Mouse (Mus musculus) frontal cortex, adult (tissue): ENCODE measurements around the gene B3gnt9.

Experiments used
- ATAC-seq: cut with Nextera tagmentation; 2 replicates; pipeline ENCODE4 v1.9.2; 2017; ENCODE audit warnings: mild to moderate bottlenecking, moderate library complexity, mixed read lengths; ENCODE audit not compliant: low TSS enrichment

B3gnt9 gene

GRCm38 (mm10) chr8:105282239-105282638 lies 27.3 kb upstream of the B3gnt9 start:
- no peak for ATAC-seq

GRCm38 (mm10) chr8:105281821-105282220 lies 26.9 kb upstream of the B3gnt9 start:
- ATAC-seq, result no peak

GRCm38 (mm10) chr8:105280567-105280966 lies 25.6 kb upstream of the B3gnt9 start:
- no peak for ATAC-seq

GRCm38 (mm10) chr8:105278911-105279334 lies 24.0 kb upstream of the B3gnt9 start:
- peak; percentile 66 for ATAC-seq

- ATAC-seq, result peak; percentile 48
These were observed 21.6 kb upstream of the B3gnt9 start for GRCm38 (mm10) chr8:105276292-105277120.

- ATAC-seq, result no peak
These were observed 20.9 kb upstream of the B3gnt9 start, which contains the start of gene Nol3 for GRCm38 (mm10) chr8:105275840-105276239. Nol3 (plus strand) TSS chr8:105276140.

- ATAC-seq, result no peak
These were observed 20.4 kb upstream of the B3gnt9 start for GRCm38 (mm10) chr8:105275387-105275786.

- no peak for ATAC-seq
These were observed 15.9 kb upstream of the B3gnt9 start for GRCm38 (mm10) chr8:105270916-105271186.

- 0 out of 2 replicates have a peak, but pooled peaks have one; percentile 2 for ATAC-seq
These were observed 15.4 kb upstream of the B3gnt9 start for GRCm38 (mm10) chr8:105270101-105270915.

GRCm38 (mm10) chr8:105269461-105269947 lies 14.6 kb upstream of the B3gnt9 start, which contains the start of gene Hsf4:
Hsf4 (plus strand) TSS chr8:105269801.
- ATAC-seq, result peak; percentile 27

GRCm38 (mm10) chr8:105269075-105269458 lies 14.1 kb upstream of the B3gnt9 start:
- peak; percentile 4; the same call in 1 of the 2 replicates for ATAC-seq

- peak; percentile 68 for ATAC-seq
These were observed 13.6 kb upstream of the B3gnt9 start for GRCm38 (mm10) chr8:105268342-105269074.

- no peak for ATAC-seq
These were observed 11.8 kb upstream of the B3gnt9 start for GRCm38 (mm10) chr8:105266775-105267174.

GRCm38 (mm10) chr8:105265128-105265527 lies 10.2 kb upstream of the B3gnt9 start:
- ATAC-seq, result no peak

- peak; percentile 18; the same call in 1 of the 2 replicates for ATAC-seq
These were observed 9.3 kb upstream of the B3gnt9 start, which contains the start of the genes Tradd and Fbxl8 for GRCm38 (mm10) chr8:105264024-105264982. Tradd (minus strand) TSS chr8:105264609. Fbxl8 (plus strand) TSS chr8:105264648.

- no peak for ATAC-seq
These were observed 8.4 kb upstream of the B3gnt9 start for GRCm38 (mm10) chr8:105263244-105263912.

- no peak for ATAC-seq
These were observed 6.5 kb upstream of the B3gnt9 start for GRCm38 (mm10) chr8:105261326-105261980.

GRCm38 (mm10) chr8:105260371-105261099 lies 5.6 kb upstream of the B3gnt9 start:
- ATAC-seq, result no peak
